Mouse (Mus musculus) erythroblast, adult 5-6 weeks (primary cell): ENCODE results near the gene 5730522E02Rik. TPM values are rescaled to one million over a fixed set of nuclear protein-coding genes. Genes with fewer than 3 reads are reported as not detected.
"Not testable (repeated sequence)": the region's sequence is repeated elsewhere in the genome, so short reads cannot be mapped to it uniquely, and the experiment has no call there.

Source experiments
- ATAC-seq: replicated peaks from 2 replicates; pipeline ENCODE4 v1.8.0; 2016; ENCODE audit warnings: moderate number of reproducible peaks, mild to moderate bottlenecking, moderate TSS enrichment, inconsistent platforms; ENCODE audit not compliant: poor library complexity, low FRiP score, severe bottlenecking
- total RNA-seq, 2 experiments: library from RNA; stranded (forward) in 1 of 2; stranded (reverse) in 1 of 2; fragments of 150-400 nt in 1 of 2; fragments of 200-764, 138-1000 nt in 1 of 2; gene quantifications; 2 replicates each; pipeline versions ENCODE4 v1.2.3 to v1.2.4; 2015 to 2017; ENCODE audit warnings: low replicate concordance in 2 of 2

5730522E02Rik gene
- total RNA-seq (2015; ENCODE audit: low replicate concordance) (not detected in 2 replicates), total RNA-seq (2017; ENCODE audit: low replicate concordance) (not detected in 2 replicates)

DNA sequence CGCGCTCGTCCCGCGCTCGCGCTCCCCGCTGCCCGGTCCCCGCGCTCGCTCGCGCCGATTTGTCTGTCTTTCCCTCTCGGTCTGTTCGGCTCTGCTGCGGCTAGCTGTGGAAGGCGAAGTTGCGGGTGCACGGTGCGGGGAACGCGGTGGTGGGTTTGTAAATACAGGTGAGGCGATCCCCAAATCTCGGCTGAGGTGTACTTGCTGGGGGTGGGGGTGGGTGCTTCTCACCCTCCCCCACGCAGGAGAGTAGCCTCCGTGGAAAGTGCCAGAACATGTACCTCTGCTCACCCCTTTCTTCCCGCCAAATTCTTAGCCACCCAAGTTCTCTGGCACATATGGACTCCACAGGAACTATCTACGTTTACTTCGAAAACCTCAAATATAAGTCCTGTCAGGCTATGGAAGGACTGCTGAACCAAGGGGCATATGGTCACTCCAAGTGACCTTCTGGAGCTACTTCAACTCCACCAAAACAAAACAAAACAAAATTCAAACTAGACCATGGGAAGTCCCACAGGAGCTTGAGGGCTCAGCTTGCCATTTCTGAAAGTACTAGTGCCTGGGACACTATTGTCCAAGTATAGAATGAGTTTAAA lies at the start of gene 5730522E02Rik:
TSS of gene 5730522E02Rik (minus strand) at position 182 of the 599 bp plus-strand sequence.
- no peak for ATAC-seq

DNA sequence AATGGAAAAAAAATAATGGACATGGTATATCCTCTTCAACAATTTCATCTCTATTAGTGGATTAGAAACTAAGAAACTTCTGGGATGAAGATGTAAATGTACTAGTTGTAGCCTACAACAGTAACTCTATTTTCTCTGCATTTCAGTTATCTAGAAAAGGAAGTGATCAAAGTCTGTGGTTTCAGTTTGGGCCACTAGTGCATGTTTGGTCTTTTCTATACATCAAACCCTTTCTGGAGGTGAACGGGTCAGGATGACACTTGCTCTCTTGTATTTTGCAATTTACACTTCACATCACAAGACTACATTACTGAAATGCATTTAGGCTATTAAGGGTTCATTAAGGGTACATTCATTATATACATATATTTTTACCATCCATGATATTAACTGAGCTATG lies 26.0 kb upstream of the 5730522E02Rik start:
- no peak for ATAC-seq

DNA sequence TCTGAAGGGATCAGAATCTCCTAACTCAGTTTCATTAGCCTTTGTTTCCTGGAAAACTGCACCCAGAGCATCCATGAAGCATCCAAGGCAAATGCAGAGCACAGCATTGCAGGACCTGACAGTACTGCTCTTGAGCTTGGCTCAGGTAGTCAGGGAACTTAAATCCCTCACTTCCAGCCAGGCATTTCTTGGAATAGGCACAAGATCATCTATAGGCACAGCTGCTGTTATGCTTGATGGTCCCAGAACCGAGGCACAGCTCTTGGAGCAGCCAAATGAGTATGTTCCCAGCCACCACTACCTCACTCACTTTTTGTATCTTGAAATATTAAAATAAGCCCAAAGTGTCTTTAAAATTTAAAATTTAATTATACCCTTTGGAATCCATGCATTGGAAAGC lies 19.3 kb upstream of the 5730522E02Rik start:
- no peak for ATAC-seq

DNA sequence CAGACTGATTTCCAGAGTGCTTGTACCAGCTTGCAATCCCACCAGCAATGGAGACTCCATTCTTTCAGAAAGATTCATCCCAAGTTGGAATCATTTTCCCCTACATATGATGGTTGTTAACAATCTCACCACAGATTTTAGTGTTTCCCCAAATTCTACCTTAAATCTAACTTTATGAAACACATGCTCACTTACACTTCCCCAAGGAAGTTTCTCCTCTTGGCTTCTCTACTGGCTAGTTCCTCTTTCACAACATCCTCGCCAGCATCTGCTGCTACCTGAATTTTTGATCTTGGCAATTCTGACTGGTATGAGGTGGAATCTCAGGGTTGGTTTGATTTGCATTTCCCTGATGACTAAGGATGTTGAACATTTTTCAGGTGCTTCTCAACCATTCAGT lies 3.1 kb upstream of the 5730522E02Rik start:
- ATAC-seq: not testable (repeated sequence)

DNA sequence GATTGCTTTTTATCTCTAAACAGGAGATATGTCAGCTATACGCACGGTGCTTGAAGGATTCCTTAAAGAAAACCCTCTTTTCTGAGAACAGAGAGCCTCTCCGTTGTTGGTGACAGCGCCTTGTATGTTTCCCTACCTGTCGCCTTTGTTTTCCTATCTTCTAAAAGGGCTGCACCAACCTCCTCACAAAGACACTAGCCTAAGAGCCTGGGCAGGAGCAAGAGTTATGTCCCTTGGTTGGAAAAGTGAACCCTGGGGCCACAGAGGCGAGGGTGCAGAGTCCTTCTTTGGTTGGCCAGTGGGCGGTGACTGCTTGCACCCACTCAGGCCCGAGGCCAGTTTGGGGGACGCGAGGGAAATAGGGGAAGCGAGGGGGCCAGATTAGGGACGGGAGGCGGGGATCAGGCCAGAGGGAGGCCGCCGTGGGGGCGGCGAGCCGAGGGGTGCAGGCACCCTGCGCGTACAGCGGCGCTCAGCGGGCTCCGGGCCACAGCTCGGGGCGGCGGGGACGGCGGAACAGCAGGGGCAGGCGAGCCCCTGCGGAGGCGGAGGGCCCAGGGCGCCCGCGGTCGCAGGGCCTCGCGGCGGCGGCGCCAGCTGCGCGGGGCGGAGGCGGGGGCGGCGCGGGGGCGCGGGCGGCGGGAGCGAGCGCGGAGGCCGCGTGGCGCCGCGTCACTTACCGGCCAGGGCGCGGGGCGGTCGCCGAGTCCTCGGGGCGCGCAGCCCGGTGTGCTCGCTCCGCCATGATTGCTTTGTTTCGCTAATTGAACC lies 567 bp downstream of the 5730522E02Rik start:
- no peak for ATAC-seq

DNA sequence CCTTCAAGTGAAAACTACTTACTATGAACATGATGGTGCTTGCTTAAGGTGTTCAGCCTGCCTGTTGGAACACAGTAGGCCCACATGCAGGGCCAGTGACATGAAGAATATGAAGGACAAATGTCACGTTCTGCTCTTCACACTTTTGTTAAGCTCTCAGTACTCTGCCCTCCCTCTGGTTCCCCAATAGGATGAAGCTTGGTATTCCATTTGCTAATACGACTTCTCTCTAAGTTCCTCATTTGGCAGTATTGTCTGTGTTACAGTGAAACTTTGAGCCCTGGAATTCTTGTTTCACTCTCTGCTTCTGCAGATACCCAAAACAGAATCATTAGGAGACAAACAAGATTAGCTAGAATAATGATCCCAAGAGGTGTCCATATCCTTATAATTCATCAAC lies 7.1 kb downstream of the 5730522E02Rik start:
- ATAC-seq: no peak

DNA sequence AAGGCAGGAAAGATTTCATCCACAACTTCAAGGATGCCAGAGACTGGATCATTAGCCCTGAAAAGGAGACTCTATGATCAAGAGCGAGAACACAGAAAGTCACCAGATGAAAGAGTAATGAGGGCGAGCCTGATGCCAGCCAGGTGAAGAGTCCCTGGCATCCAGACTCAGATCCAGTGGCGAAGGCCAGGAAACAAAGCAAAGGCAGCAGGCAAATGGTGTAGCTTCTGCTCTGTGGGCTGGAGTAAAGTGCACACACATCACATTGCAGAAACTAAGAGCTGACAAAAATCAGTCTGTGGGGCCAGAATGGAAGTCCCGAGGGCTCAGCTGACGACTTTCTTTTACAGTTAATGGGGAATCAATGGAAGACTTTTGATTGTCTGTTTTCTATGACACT lies 7.7 kb downstream of the 5730522E02Rik start:
- no peak for ATAC-seq

DNA sequence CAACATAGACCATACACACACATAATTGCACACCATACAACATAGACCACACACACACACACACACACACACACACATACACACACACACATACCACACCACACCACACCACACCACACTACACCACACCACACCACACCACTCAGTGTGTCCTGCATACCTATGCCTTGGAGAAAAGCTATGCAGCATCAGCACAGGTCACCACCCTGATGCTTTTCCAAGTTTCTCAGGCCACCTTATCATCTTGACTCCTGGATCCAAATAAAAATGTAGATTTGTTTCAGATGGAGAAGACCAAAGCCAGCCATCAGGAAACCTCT lies 8.8 kb downstream of the 5730522E02Rik start:
- ATAC-seq: no peak

DNA sequence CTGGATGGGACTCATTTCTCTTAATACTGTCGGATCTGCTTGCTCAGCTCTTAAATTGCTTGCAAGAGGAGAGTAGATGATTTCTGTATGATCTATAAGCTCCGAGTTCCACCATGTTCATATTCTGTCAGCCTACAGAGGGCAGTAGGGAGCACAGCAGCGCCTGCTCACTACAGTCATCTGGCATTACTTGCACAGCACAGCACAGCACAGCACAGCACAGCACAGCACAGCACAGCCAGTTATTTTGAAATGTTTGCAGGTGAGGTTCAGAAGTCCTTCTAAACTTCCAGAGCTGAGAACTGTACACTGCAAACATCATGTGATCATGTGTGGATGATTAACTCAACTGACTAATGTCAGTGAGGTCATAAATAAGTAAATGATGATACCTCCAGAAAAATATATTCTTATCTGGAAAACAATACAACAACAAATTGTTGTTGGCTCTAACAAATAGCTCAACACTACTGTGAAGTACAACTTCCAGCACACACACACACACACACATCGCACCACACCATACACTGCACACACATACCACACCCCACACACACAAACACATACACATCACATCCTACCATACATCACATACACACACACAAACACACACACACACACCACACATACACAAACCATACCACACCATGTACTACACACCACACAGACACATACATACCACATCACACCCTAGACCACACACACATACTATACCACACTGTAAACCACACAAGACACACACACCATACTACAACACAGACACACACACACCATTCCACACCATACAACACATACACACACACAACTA lies 9.4 kb downstream of the 5730522E02Rik start:
- peak; percentile 74 for ATAC-seq

DNA sequence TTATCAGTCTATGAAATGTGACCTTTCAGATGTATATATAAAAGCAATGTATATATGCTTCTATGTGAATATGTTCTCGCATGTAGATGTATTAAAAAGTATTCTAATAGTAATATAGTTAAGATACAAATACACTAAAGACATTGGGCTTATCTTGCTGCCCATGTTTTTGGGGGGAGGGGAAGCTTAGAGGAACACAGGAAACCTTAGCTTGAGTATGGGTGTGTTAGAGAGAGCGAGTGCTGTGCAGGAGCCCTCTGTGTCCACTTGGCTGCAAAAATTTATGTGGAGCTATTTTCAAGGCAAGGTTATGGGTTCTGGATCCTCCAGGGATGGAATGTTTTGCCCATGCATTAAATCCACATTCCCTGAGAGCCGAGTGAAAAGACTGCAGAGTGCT lies 15.1 kb downstream of the 5730522E02Rik start:
- ATAC-seq: no peak

DNA sequence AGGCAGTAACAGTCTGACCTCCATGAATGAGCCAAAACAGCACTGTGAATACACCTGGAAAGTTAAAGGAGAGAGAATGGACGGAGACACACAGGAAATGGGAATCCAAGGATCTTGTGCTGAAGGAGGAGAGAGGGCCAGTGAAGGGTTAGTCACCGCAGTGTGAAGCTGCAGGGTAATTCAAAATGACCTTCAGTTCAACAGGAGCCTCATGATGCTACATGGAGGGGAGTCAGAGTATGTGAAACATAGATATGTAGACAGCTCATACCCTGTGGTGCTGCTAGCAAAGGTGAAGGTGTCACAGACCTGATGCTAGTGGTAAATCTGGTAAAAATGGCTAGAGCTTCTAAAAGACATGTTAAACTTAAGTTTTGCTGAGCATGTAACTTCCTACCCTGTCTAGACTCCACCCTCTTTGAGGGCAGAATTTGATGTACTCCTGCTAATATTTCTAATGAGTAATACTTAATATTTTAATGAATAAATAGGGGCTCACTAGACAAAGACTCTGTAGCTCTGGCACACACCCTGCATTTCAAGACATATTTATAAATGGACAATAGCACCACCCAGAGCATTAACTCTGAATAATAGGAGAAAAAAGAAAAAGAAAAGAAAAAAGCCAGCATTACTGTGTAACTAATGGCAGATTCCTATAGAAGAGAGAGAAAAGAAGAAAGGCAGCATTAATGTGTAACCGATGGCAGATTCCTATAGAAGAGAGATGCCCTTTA lies 23.2 kb downstream of the 5730522E02Rik start:
- no peak for ATAC-seq

DNA sequence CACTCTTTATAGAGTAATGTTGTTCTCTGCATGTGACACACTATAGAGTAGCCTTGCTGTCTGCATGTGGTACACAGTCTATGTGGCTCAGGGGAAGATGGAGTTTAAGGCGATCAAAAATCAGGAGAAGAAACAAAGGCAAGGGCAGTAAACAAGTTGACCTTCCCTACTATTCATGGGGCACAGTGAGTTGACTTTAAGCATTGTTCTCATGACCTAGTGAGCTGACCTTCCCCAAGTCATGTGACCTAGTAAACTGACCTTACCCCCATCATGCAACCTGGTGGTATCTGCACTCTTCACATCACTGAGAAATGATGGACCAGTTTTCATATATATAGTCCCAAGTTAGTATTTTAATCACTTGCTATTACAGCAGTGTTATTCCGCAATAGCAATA lies 40.0 kb downstream of the 5730522E02Rik start:
- ATAC-seq: no peak

DNA sequence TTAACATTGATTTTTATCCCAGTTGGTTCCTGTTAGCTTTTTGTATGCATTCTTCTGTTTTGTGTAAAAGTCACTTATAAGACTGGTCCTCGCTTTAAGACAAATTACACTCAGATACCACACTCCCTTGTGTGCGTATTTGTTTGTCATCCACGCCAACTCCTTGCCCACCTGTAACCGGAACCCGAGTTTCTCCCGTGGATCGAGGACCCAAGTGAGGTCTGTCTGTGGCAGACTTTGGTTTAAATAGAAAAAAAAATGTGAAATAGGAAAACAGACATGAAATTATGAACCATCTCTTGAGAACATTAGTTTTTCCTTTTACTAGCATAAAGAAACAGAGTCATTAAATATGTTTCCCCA lies 43.0 kb downstream of the 5730522E02Rik start:
- ATAC-seq: no peak

DNA sequence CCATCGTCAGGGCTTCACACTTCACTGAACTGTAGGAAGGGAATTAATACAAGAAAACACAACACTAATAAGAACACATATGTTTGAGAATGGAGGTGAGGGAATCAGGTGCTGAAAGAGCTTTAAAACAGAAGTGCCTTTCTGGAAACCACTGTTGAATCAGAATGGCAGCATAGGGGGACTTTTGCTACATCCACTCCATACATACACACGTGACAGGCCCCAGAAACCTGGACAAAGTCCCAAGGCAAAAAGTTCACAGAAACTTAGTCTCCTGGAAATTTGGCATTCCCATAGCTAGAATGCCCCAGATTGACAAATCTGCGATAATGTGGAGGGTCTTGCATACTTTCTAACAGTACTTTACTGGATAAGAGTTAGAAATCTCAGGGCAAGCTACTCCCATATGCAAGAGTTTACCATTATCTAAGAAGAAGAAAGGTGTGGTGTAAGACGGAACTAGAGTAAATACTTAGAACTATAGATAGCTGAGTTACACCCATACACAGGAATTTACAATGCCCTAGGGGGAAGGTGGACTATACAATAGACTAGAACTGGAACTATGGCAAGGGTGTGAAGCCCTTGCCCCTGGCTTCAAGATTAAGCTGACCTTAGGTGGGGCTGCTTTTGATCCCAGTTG lies 43.5 kb downstream of the 5730522E02Rik start:
- ATAC-seq: no peak

DNA sequence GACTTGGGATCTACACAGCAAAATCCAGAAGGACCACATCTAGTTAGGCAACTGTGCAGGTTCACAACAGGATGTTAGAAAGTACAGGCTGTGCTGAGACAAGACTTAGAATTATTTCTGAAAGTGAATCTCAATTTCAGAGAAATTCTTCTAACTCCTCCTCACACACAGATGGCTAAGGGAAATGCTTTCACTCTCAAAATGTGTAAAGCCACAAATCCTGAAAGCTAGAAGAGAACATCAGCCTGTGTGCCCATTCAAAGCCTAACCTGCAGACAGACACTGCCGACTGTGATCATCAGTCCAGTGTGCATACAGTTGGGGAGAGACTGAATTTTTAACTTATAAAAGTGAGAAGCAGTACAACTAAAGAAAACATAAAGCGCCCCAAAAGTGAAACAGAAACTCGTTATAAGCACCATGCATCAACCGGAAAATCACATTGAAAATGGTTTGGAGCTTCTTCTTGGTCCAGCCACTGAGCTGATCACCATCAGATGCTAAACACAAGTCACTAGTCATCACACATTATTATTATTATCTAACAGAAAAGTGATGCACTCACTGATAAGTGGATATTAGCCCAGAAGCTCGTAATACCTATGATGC lies 45.8 kb downstream of the 5730522E02Rik start:
- no peak for ATAC-seq

DNA sequence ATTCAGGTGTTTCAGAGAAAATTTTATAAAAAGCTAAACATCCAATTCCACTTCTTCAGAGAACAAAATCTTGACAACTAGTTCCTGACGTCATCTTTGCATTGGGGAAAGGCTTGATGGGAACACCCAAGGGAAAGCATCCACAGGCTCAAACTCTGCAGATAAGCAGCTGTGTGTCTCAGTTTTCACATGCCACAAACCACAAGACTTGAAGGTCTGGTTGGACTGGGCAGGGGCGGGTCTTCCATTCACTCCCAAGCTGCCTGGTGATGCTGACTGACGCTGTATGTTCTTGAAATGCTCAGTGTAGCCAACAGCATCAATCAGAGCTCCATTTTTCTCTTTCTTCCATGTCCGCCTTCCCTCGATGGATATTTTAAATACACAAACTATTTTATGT lies 49.2 kb downstream of the 5730522E02Rik start:
- no peak for ATAC-seq

DNA sequence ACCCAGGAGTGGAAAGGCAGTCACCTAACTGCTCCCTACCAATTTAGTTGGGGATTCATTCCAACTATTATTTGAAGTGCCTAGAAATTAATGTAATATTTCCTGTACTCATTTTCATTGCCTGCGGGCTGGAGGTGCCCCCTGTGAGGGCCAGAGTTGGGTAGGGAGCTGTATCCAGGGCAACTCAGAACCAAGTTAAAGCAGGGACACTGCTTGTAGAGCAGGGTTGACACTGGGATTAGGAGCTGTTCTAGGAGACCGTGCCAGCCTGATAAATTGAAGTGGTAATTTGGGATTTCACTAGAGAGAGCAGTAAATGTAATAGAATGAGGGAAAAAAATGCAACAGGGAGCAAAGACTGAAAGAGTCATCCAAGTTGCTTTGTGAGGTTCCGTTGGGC lies 51.5 kb downstream of the 5730522E02Rik start:
- no peak for ATAC-seq

DNA sequence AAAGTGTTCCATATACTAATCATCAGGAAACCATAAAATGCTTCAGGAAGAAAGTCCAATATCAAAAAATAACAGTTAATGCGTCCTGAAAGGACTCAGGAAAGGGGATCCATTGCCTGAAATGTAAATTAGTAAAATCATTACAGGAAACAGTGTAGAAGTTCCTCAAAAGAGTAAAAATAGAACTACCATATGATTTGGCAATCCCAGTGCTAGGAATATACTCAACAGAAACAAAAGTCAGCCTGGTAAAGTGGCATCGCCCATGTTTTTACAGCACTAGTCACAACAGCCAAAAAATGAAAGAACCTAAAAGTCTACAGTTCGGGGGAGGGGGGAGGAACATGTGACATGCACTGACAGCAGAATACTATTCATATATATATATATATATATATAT lies 70.5 kb downstream of the 5730522E02Rik start:
- no peak for ATAC-seq

DNA sequence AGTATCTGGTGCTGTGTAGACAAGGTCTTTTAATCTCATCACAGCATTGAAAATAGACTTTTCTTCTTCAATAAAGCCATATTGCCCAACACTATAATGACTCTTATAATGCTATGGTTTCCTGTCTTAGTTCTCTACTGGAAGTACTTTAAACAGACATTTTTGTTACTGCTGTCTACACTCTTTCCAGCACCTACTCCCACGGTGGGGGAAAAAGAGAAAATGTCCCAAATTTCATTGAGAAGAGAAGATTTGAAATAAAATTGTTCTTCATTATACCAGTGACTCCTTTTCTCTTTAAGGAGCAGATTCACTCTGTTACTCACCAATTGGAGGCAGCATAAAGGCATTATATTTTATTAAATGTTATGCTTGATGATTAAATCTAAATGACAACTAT lies 72.5 kb downstream of the 5730522E02Rik start:
- ATAC-seq: no peak
